Mouse (Mus musculus) bone marrow macrophage, adult 2 months (primary cell): ENCODE results near the gene Emsy. TPM values are rescaled to one million over a fixed set of nuclear protein-coding genes. Genes with fewer than 3 reads are reported as not detected.

Experiments
- H3K27ac ChIP-seq: 2 replicates; pipeline ENCODE4 v1.5.1; 2012; ENCODE audit warnings: low read depth, low read length; ENCODE audit not compliant: insufficient read depth
- H3K4me1 ChIP-seq: 2 replicates; pipeline ENCODE4 v1.6.1; 2012; ENCODE audit warnings: low read length; ENCODE audit not compliant: control insufficient read depth, insufficient read depth
- H3K4me3 ChIP-seq: 2 replicates; pipeline ENCODE4 v1.5.1; 2012; ENCODE audit warnings: mild to moderate bottlenecking, low read length, moderate library complexity; ENCODE audit not compliant: insufficient read depth
- CTCF ChIP-seq: IDR thresholded peaks from 2 replicates; pipeline ENCODE4 v1.5.1; 2012; ENCODE audit warnings: low read depth, mild to moderate bottlenecking, low read length, moderate library complexity
- POLR2A ChIP-seq: IDR thresholded peaks from 2 replicates; pipeline ENCODE4 v1.6.1; 2012; ENCODE audit warnings: mild to moderate bottlenecking, low read depth, low read length, borderline replicate concordance
- polyA plus RNA-seq: library from polyadenylated mRNA; stranded (reverse); fragments of >200 nt; gene quantifications from 2 replicates; pipeline ENCODE4 v1.2.4, GENCODE M21; 2012; ENCODE audit not compliant: missing spikeins, insufficient read depth, insufficient read length

Emsy gene
- polyA plus RNA-seq, 1 experiment, result 30.1 TPM

DNA sequence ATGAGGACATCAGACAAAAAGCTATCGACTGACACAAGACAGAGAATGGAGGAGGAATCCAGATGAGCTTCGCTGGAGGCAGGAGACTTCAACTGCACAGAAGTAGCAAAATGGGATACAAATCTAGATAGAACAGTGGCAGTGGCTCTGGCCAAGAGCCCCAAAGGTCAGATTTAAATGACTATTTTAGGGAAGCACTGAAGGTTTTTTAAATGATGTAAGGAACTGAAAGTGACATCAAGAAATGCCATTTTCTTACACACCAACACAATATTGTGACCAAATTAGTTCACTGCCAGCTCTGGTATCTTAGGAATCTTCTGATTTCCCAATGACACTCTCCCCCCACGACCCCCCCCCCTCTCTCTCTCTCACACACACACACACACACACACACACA is 72.0 kb downstream of the Emsy start:
- Histone ChIP-seq H3K27ac (no peak overlapping the region), H3K4me1 (peaks cover 18% of the 10 kb centered on the region)

DNA sequence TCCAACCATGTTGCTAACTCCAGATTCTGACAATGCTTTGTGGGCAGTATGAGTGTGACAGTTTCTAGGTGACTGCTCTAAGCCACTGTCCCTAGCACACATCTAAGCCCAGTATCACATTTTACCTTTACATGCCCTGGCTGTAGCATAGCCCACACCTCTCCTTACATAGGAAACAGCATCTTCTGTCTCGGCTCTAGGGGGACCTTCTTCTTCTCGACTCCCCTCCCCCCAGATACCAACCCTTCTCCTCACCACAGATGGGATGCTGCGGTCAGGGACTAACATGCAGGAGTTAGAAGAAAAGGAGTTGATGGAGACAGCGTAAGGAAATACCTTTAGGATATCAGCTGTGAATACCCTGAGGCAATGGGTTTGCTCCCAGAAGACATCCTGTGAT is 75.3 kb downstream of the Emsy start:
- Histone ChIP-seq H3K4me1 (peaks cover 18% of the 10 kb centered on the region), H3K4me3 (no peak overlapping the region), H3K27ac (no peak overlapping the region)
- TF ChIP-seq POLR2A, result no peak
- no peak for TF ChIP-seq CTCF

More for the DNA sequence above, 72.0 kb downstream of the Emsy start:
- TF ChIP-seq CTCF, result no peak
- TF ChIP-seq POLR2A, result no peak
- H3K4me3 ChIP-seq, result no peak overlapping the region

DNA sequence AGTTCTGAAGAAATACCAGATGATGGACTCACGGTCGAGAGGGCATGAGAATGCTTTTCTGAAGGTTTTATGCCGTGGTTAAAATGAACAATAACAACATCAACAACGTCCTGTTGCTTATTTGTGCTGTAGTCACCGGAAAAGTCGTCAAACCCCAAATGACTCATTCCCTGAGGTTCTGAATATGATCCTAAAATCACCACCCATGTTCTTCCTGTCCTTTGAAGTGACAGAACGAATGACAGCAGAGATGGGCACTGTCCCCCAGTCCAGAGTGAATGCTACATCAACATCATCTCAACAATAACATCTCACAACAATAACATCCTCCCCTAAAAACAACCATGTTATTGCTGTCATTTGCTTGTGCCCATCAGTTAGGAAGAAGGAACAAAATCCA is 76.1 kb downstream of the Emsy start:
- Histone ChIP-seq H3K4me1 (peaks cover 16% of the 10 kb centered on the region), H3K4me3 (no peak overlapping the region), H3K27ac (no peak overlapping the region)
- TF ChIP-seq CTCF, result no peak
- no peak for TF ChIP-seq POLR2A

DNA sequence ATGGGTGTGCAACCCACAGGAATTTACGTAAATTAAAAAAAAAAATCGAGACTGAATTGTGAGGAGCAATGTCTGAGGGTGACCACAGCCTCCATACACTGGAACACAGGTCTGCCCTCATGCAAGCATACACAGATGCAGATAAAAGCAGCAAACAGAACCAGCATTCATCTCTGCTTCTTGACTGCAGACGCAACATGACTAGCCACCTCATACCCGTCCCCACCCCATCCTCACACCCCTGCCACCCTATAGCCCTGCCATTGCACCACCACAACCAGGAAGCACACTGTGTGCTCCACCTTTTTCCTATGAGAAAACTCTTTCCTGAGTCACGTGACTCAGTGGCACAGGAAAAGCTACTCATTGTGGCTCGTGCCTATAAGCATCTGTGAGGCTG is 76.9 kb downstream of the Emsy start:
- Histone ChIP-seq H3K4me1 (peaks cover 9% of the 10 kb centered on the region), H3K4me3 (no peak overlapping the region), H3K27ac (no peak overlapping the region)

DNA sequence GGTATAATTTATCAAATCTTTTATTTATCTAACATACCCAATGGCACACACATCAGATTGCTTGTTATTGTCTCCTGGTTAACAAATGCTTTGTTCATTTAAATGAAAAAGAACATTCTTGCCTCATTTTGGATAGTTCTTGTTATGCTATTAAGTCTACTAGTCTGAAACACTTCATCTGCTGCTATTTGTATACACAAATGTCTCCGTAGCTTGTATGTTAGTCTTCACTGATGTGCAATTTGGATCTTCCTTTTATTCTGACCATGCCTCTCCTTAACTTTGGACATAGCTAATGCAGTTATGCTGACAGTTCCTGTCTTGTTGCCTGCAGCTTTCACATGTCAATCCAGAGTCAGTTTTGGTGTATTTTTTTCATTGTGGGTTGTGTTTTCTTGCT is 79.1 kb downstream of the Emsy start:
- TF ChIP-seq CTCF (no peak), POLR2A (no peak)
- H3K4me3 ChIP-seq, result no peak overlapping the region
- peaks cover 5% of the 10 kb centered on the region for H3K4me1 ChIP-seq
- no peak overlapping the region for H3K27ac ChIP-seq

More for the DNA sequence above, 76.9 kb downstream of the Emsy start:
- TF ChIP-seq POLR2A (no peak), CTCF (no peak)

DNA sequence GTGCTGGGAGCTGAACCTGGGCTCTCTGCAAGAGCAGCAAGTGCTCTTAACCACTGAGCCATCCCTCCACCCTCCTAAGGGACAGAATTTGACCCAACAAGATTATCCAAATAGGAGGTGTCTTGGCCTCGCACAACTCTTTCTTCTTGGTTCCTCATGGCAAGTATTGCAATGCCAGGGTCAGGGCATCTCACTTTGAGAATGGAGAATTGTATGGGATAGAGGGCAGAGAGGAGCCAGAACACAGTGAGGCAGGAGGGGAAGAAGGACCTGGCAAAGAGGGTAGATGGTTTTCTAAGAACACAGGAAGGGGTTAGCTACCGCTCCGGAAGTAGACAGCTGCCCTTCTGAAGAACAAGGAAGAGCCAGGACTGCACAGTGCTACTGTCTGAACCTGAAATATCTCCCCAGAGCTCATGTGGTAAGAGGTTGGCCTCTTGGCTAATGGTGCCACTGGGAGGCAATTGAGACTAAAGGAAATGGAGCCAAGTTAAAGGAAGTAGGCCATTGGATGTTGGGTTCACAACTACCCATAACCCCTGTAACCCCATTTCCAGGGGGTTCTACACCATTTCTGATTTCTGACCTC is 80.8 kb downstream of the Emsy start:
- Histone ChIP-seq H3K27ac (no peak overlapping the region), H3K4me3 (no peak overlapping the region), H3K4me1 (peaks cover 5% of the 10 kb centered on the region)
- TF ChIP-seq POLR2A, result no peak
- TF ChIP-seq CTCF, result no peak

DNA sequence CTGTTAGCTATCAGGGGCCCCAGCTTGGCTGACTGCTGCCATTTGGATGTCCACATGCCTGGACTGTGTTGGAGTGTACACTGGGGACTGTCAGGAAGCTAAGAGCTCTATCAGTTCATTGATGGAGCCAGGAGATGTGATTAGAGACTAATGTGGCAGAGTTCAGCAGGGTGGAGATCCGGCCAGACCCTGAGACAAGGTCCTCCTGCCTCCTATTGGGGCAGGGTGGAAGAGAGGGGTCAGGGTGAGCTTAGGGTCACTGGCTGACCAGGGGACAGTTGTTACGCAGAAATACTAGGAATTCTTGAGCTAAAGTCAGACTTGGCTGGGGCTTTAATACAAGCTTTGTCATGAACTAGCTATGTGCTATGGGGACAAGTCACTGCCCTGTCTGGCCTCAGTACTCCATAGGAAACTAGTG is 81.8 kb downstream of the Emsy start:
- Histone ChIP-seq H3K4me3 (no peak overlapping the region), H3K4me1 (no peaks in the 10 kb centered on the region; the same call in 1 of the 2 replicates), H3K27ac (no peak overlapping the region)
- no peak for TF ChIP-seq CTCF
- no peak for TF ChIP-seq POLR2A

DNA sequence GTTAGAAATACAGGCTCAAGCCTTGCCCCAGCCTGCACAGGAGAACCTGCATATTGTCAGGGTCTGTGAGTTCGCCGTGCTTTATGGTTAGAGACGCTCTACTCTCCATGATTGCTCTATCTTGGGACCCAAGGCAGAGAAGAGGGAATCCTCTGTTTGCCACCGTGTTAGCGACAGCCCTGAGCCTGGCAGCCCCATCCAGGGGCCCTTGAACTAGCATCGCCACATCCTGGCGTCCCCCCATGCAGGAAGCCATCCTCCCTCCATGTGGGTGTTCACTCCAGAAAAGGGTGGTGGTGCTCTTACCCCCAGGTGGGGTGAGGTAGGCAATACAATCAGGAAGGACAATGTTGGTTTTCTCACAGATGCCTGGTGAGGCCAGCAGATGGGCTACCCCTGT is 82.3 kb downstream of the Emsy start:
- H3K4me3 ChIP-seq, result no peak overlapping the region
- TF ChIP-seq CTCF (no peak), POLR2A (no peak)
- no peaks in the 10 kb centered on the region for H3K4me1 ChIP-seq
- no peak overlapping the region for H3K27ac ChIP-seq

DNA sequence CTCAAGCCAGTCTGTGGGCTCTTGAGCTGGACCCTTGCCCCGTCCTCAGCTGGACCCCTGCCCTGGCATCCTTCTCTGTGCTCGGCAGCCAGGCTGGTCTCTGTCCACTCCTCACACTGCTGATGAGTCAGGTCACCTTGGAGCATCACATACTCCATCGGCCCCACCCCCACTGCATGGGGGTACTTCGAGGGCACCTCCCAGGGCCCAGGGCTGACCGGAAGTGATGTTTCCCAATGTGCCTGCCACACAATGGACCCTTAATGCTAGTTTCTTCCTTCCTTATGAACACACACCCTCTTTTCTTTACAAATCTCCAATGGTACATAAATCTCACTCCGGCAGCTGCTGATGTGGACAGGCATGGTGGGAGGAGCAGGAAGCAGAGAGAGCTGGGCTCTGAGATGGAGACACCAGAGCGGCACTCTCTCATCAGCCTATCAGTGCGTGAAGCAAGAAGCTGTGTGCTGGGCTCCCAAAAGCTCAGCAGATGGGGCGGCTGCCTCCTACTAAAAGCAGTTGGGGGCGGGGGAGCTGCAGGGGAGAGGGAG is 83.3 kb downstream of the Emsy start:
- Histone ChIP-seq H3K4me3 (no peak overlapping the region), H3K4me1 (no peaks in the 10 kb centered on the region), H3K27ac (no peak overlapping the region)
- TF ChIP-seq CTCF (no peak), POLR2A (no peak)

DNA sequence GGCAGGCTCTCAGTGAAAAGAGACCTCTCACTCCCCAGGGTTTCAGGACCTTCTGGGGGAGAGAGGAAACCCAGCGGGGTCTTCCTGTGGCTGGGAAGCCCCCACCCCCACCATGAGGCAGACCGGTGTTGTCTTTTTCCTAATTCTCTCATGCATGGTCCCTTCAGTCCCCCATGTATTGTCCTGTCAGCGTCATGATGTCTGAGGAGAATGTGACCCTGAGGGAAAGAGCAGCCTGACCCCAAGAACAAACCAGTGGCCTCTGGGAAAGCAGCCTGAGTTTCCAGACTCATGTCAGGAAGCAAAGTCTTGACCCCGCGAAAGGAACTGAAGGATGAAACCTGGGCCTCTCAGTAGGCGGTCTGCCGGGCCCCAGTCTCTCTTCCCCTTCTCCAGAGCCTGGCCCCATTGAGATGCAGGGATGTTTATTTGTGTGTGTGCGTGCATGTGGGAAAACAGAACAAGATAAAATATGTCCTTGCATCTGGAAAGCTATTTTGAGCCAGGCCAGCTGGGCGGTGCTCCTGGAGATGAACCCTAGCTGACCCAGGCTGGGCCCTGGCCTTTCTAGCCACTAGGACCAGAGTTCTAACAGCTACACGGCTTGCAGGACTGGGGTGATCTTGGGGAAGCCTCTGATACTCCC is 84.2 kb downstream of the Emsy start:
- TF ChIP-seq POLR2A, result no peak
- no peak for TF ChIP-seq CTCF
- Histone ChIP-seq H3K27ac (no peak overlapping the region), H3K4me3 (no peak overlapping the region), H3K4me1 (no peaks in the 10 kb centered on the region)

DNA sequence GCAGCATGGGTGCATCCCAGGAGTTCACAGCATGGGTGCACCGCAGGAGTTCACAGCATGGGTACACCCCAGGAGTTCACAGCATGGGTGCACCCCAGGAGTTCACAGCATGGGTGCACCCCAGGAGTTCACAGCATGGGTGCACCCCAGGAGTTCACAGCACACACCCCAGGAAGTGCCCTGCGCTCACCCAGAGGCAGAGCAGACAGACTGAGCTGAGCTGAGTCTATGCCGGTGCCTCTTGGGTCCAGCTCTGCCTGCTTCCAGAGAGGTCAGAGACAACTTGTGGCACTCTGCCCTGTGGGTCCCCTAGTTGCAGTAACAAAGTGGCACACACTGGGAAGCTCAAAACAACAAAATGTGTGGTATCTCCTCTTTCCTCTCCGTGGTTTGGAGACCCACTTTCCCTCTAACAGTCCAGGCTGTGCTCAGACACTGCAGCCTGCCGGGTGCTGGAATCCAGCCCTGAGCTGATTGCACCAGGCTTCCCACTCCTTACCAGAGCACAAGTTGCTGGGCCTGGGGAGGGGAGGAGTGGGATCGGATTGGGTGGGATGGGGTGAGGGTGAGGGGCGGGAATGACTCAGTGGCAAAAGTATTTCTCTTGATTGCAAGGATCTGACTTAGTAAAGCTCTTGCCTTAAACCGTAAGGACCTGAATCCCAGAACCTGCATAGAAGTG is 85.6 kb downstream of the Emsy start:
- Histone ChIP-seq H3K4me3 (no peak overlapping the region), H3K27ac (no peak overlapping the region), H3K4me1 (no peaks in the 10 kb centered on the region)
- TF ChIP-seq CTCF (no peak), POLR2A (no peak)
